Mouse (Mus musculus) thymus, adult 2 months (tissue): ENCODE measurements around the gene Tti1. TPM values are rescaled to one million over a fixed set of nuclear protein-coding genes. Genes with fewer than 3 reads are reported as not detected.

Experiments
- DNase-seq: peaks from one replicate; pipeline ENCODE4 v3.0.0; 2021
- H3K27ac ChIP-seq: fragments of 200-500 bp; 2 replicates; pipeline ENCODE4 v1.5.1; 2012; ENCODE audit warnings: low read length, control low read depth; ENCODE audit not compliant: control insufficient read depth, insufficient read depth
- H3K27me3 ChIP-seq: fragments of 200-500 bp; 2 replicates; pipeline ENCODE4 v1.6.1; 2012; ENCODE audit warnings: mild to moderate bottlenecking, low read length, moderate library complexity, mixed read lengths; ENCODE audit not compliant: control insufficient read depth, insufficient read depth
- H3K36me3 ChIP-seq: fragments of 200-500 bp; 2 replicates; pipeline ENCODE4 v1.6.1; 2012; ENCODE audit warnings: mild to moderate bottlenecking, low read length, moderate library complexity; ENCODE audit not compliant: control insufficient read depth, insufficient read depth
- H3K4me1 ChIP-seq: fragments of 200-500 bp; replicated peaks from 2 replicates; pipeline ENCODE4 v1.6.1; 2012; ENCODE audit warnings: low read length; ENCODE audit not compliant: control insufficient read depth, insufficient read depth
- H3K4me3 ChIP-seq: fragments of 200-500 bp; 2 replicates; pipeline ENCODE4 v1.5.1; 2012; ENCODE audit warnings: mild to moderate bottlenecking, low read length, control low read depth, moderate library complexity; ENCODE audit not compliant: control insufficient read depth, insufficient read depth
- CTCF ChIP-seq: fragments of 200-500 bp; IDR thresholded peaks from 2 replicates; pipeline ENCODE4 v1.5.1; 2012; ENCODE audit warnings: mild to moderate bottlenecking, control low read depth, low read length, moderate library complexity, borderline replicate concordance; ENCODE audit not compliant: control insufficient read depth, poor library complexity, insufficient read depth; ENCODE audit errors: extremely low read depth
- POLR2A ChIP-seq: fragments of 200-500 bp; IDR thresholded peaks from 2 replicates; pipeline ENCODE4 v1.6.1; 2012; ENCODE audit warnings: mild to moderate bottlenecking, low read length, control low read depth, moderate library complexity; ENCODE audit not compliant: control insufficient read depth, poor library complexity, insufficient read depth; ENCODE audit errors: extremely low read depth
- WGBS: fragments of 180-500 bp; shearing (Covaris S2); methylation state at CpG from one replicate; pipeline ENCODE4 v1.1.7; 2018; 5-methylcytosine and 5-hydroxymethylcytosine counted together
- polyA plus RNA-seq: library from polyadenylated mRNA; depleted of rRNA; stranded (reverse); fragments of >200 nt; gene quantifications from 2 replicates; pipeline ENCODE4 v1.2.3, GENCODE M21; 2012

Tti1 gene
- polyA plus RNA-seq, 1 experiment, result 37.6 TPM

DNA sequence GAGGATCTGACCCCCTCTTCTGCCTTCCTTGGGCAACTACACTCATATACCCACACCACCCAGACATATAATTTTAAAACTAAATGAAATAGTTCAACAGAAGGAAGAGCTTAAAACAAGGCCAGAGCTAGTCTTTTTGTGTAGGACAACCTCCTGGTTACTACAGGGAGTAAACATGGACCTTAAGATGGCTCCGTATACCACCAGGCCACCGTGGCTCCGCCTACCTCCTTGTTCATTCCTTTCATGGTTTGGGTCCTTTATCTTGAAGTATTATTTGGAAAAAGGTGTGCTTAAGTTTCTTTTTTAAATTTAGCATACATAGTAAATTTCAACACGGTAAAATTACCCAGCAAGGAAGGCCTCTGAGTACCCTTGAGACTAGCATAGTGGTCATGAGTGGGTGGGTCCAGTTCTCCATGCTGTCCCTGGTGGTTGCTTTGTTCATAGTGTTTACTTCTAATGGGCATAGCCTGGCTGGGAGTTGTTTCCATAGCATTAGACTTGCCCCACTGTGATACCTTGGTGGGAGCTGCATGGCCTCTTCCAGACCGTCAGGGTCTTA lies 39.1 kb upstream of the Tti1 start:
- Histone ChIP-seq H3K36me3 (peaks cover 33% of the 10 kb centered on the region), H3K4me3 (no peak overlapping the region), H3K27ac (no peak overlapping the region), H3K27me3 (no peaks in the 10 kb centered on the region), H3K4me1 (no peaks in the 10 kb centered on the region)
- TF ChIP-seq CTCF (no peak), POLR2A (no peak)
- 93% methylated on average over 5 of the region's 5 CpGs for WGBS
- no peak for DNase-seq

GRCm38 (mm10) chr2:158066456-158066855 lies 38.2 kb upstream of the Tti1 start:
- Histone ChIP-seq H3K36me3 (peaks cover 24% of the 10 kb centered on the region), H3K4me3 (no peak overlapping the region), H3K27me3 (no peaks in the 10 kb centered on the region), H3K27ac (no peak overlapping the region), H3K4me1 (no peaks in the 10 kb centered on the region)
- no peak for TF ChIP-seq CTCF
- no peak for TF ChIP-seq POLR2A
- DNase-seq, result no peak

- no peak for DNase-seq
- TF ChIP-seq CTCF, result no peak
- no peak for TF ChIP-seq POLR2A
- Histone ChIP-seq H3K36me3 (peaks cover 14% of the 10 kb centered on the region), H3K4me1 (no peaks in the 10 kb centered on the region), H3K27ac (no peak overlapping the region), H3K27me3 (no peaks in the 10 kb centered on the region), H3K4me3 (no peak overlapping the region)
- WGBS, result 96% methylated on average over 5 of the region's 5 CpGs
These were observed 36.8 kb upstream of the Tti1 start for GRCm38 (mm10) chr2:158065064-158065463.

GRCm38 (mm10) chr2:158064571-158065048 lies 36.4 kb upstream of the Tti1 start:
- Histone ChIP-seq H3K4me3 (no peak overlapping the region), H3K4me1 (no peaks in the 10 kb centered on the region), H3K27ac (no peak overlapping the region), H3K27me3 (no peaks in the 10 kb centered on the region), H3K36me3 (peaks cover 18% of the 10 kb centered on the region)
- WGBS, result 83% methylated on average over 3 of the region's 3 CpGs
- DNase-seq, result no peak
- TF ChIP-seq POLR2A (no peak), CTCF (no peak)

DNA sequence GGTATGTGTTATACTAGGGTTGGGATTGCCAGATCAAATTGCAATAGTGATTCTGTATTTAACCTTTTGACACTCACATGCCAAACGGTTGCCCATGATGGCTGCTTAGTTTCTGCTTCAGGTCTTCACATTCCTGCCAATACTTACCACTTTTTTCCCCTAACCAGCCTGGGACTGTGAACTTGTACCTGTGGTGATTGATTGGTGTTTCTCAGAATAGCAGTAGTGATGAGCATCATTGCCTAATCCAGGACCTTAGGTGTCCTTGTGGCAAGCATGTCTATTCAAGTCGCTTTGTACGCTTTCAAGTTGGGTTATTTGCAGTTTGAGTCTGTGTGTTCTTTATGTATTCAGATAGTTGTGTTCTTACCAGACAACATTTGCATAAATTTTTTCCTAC lies 34.8 kb upstream of the Tti1 start:
- no peak for TF ChIP-seq POLR2A
- no peak for TF ChIP-seq CTCF
- no peaks in the 10 kb centered on the region for H3K4me1 ChIP-seq

GRCm38 (mm10) chr2:158059666-158060105 lies 31.5 kb upstream of the Tti1 start:
- no peak overlapping the region for H3K4me3 ChIP-seq
- H3K27ac ChIP-seq, result no peak overlapping the region
- DNase-seq, result no peak
- WGBS, result 84% methylated on average over 8 of the region's 8 CpGs
- TF ChIP-seq POLR2A (no peak), CTCF (no peak)
- H3K36me3 ChIP-seq, result peaks cover 41% of the 10 kb centered on the region
- no peaks in the 10 kb centered on the region for H3K4me1 ChIP-seq
- H3K27me3 ChIP-seq, result no peaks in the 10 kb centered on the region

More for the DNA sequence above, 34.8 kb upstream of the Tti1 start:
- 94% methylated on average over 3 of the region's 3 CpGs for WGBS
- H3K4me3 ChIP-seq, result no peak overlapping the region
- no peaks in the 10 kb centered on the region for H3K27me3 ChIP-seq
- H3K36me3 ChIP-seq, result peaks cover 30% of the 10 kb centered on the region
- H3K27ac ChIP-seq, result no peak overlapping the region
- DNase-seq, result no peak

DNA sequence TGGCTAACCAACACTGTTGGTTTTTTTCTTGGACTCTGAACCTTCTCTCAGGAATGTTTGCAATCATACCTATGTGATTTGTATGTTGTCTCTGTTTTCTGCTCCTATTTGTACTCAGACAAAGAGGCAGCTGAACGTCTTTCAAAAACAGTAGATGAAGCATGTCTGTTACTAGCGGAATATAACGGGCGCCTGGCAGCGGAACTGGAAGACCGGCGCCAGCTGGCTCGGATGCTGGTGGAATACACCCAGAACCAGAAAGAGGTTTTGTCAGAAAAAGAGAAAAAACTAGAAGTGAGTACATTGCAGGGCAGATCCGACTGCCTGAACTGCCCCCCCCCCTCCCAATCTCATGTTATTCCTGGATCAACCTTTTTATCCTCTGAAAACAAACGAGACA lies 30.3 kb upstream of the Tti1 start:
- Histone ChIP-seq H3K4me3 (no peak overlapping the region), H3K27ac (no peak overlapping the region), H3K4me1 (no peaks in the 10 kb centered on the region), H3K36me3 (peaks cover 43% of the 10 kb centered on the region), H3K27me3 (no peaks in the 10 kb centered on the region)
- TF ChIP-seq POLR2A (no peak), CTCF (no peak)
- 95% methylated on average over 10 of the region's 10 CpGs for WGBS
- DNase-seq, result no peak
